Mouse (Mus musculus) adrenal gland, postnatal 36 days (tissue): ENCODE measurements around the gene Rhox4e. TPM values are rescaled to one million over a fixed set of nuclear protein-coding genes. Genes with fewer than 3 reads are reported as not detected.
"Not testable (repeated sequence)": the region's sequence is repeated elsewhere in the genome, so short reads cannot be mapped to it uniquely, and the experiment has no call there.

Experiments used
- DNase-seq, 2 experiments: peaks; one replicate each; pipeline ENCODE4 v3.0.0; 2021; ENCODE audit warnings: mixed read lengths in 1 of 2
- long read RNA-seq, 2 experiments: library from polyadenylated mRNA; stranded (forward); transcript quantifications; one replicate each; pipeline ENCODE4 v2.0.0; 2021; ENCODE audit warnings: borderline sequencing depth in 2 of 2
- total RNA-seq, 2 experiments: library from RNA; stranded (reverse); gene quantifications; 2 replicates each; pipeline ENCODE4 v1.2.3; 2021

Rhox4e gene
- not detected for total RNA-seq
- long read RNA-seq, experiment 1, result 0 reads
- long read RNA-seq, experiment 2, result 0 reads

DNA sequence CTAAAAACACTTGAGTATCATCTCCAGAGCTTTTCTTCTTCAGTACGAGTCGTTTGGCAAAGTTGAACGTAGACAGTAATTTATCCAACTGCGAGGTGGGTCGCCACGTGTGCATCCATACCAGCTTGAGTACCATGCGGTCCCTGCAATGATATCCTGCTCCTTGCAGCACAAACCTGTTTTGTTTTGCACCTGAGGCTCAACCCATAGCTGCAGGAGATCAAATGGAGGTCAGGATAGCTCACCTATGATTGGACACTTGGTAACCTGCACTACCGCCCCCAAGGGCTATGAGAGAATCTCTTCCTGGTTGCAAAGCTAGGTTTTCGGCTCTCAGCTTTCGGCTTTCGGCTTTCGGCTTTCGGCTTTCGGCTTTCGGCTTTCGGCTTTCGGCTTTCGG, at the start of gene Rhox4e:
Gene Rhox4e (plus strand): TSS at position 301 of the 400 bp plus-strand sequence.
- DNase-seq, result not testable (repeated sequence)

DNA sequence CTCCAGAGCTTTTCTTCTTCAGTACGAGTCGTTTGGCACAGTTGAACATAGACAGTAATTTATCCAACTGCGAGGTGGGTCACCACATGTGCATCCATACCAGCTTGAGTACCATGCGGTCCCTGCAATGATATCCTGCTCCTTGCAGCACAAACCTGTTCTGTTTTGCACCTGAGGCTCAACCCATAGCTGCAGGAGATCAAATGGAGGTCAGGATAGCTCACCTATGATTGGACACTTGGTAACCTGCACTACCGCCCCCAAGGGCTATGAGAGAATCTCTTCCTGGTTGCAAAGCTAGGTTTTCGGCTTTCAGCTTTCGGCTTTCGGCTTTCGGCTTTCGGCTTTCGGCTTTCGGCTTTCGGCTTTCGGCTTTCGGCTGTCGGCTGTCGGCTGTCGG, 43.2 kb upstream of the Rhox4e start, which contains the start of gene Rhox4d:
Gene Rhox4d (plus strand): TSS at position 301 of the 400 bp plus-strand sequence.
- not testable (repeated sequence) for DNase-seq

DNA sequence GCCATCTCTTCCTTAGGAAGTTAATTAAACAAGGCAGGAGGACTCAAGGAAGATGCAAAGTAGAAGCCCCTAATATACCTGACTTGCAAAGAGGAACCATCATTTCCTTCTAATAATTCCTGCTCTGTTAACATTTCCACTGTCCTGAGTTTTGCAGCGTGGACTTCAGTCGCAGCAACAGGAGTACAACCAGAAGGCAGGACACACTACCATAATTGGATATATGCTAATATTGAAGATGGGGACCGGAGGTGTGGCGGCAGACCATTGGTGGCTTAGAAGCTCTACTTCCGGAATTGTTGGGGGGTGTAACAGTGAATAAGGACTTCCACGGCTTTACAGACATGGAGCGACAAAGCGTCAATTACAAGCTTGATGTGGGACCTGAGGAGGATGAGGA, 27.1 kb upstream of the Rhox4e start, which contains the start of gene Rhox2e:
Gene Rhox2e (plus strand): TSS at position 301 of the 400 bp plus-strand sequence.
- DNase-seq, result not testable (repeated sequence)

DNA sequence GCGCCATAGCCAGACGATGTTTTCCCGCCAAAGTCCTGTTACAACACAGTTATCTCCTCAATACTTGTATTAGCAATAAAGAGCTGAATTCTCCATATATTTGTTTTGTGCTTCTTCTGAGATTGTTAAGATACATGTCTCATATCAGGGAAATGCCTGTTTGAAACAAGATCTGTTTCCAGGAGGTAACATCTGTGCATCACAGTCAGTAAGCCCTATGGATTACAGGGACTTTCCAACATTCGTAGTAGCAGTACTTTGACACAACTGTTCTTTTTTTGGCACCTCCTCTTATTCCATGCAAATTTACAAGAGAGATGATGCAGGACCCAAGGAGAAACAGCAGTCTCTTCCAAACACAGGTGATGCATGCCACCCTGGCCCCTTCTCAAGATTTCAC, 15.5 kb upstream of the Rhox4e start, which contains the start of gene Rhox3e:
Gene Rhox3e (plus strand): TSS at position 301 of the 400 bp plus-strand sequence.
- DNase-seq, result not testable (repeated sequence)

DNA sequence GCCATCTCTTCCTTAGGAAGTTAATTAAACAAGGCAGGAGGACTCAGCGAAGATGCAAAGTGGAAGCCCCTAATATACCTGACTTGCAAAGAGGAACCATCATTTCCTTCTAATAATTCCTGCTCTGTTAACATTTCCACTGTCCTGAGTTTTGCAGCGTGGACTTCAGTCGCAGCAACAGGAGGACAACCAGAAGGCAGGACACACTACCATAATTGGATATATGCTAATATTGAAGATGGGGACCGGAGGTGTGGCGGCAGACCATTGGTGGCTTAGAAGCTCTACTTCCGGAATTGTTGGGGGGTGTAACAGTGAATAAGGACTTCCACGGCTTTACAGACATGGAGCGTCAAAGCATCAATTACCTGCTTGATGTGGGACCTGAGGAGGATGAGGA, 13.9 kb downstream of the Rhox4e start, which contains the start of gene Rhox2f:
Gene Rhox2f (plus strand): TSS at position 301 of the 400 bp plus-strand sequence.
- DNase-seq, result not testable (repeated sequence)

DNA sequence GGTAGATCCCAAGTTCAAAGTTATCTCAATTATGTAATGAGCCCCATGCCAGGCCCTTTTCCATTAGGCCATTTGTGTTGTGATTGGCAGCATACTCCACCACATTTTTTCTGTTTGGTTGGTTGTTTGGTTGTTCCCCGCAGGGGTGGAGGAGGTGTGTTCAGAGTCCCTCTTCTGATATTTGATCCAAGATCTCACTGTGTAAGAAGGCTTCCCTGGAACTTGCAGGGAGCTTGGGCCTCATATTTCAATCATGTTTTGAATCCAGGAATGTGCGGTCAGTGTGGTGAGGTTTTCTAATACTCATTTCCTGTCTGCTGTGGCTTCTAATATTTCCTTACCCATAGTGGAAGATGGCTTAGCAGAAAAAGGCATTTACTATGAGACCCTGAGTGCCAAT, 15.4 kb downstream of the Rhox4e start:
- DNase-seq, result not testable (repeated sequence)

DNA sequence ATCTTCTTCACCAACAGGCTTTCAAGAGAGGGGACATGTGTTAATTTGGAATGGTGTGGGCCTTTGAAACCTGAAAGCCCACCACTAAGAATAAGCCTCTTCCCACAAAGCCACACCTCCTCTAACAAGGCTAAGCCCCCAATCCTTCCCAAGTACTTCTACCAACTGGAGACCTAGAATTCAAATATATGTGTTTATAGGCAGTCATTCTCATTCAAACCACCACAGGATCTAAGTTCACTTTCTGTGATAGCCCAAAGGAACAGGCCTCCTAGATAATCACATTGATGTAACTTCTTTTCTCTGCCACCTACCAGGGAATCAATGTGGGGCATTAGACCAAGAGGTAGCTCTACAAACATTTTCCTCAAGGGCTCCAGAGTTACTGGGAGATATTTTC, 23.5 kb downstream of the Rhox4e start, which contains the start of gene Rhox3f:
Gene Rhox3f (plus strand): TSS at position 301 of the 400 bp plus-strand sequence.
- not testable (repeated sequence) for DNase-seq

DNA sequence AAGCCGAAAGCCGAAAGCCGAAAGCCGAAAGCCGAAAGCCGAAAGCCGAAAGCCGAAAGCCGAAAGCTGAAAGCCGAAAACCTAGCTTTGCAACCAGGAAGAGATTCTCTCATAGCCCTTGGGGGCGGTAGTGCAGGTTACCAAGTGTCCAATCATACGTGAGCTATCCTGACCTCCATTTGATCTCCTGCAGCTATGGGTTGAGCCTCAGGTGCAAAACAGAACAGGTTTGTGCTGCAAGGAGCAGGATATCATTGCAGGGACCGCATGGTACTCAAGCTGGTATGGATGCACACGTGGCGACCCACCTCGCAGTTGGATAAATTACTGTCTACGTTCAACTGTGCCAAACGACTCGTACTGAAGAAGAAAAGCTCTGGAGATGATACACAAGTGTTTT, 50.4 kb downstream of the Rhox4e start, which contains the start of gene Rhox4f:
Gene Rhox4f (minus strand): TSS at position 101 of the 400 bp plus-strand sequence.
- not testable (repeated sequence) for DNase-seq

Other genes with a start within 250 kb of the Rhox4e start
- gene Rhox3a2, start 177.4 kb upstream of the Rhox4e start, total RNA-seq, result not detected
- not detected for gene Rhox4a2, start 166.6 kb upstream of the Rhox4e start, total RNA-seq
- gene Rhox2b, start 145.3 kb upstream of the Rhox4e start, total RNA-seq, result not detected
- not detected for gene Rhox4b, start 124.9 kb upstream of the Rhox4e start, total RNA-seq
- not detected for gene Rhox2c, start 103.7 kb upstream of the Rhox4e start, total RNA-seq
- gene Rhox3c, start 98.8 kb upstream of the Rhox4e start, total RNA-seq, result not detected
- gene Rhox4c, start 77.1 kb upstream of the Rhox4e start, total RNA-seq, result not detected
- not detected for gene Rhox2d, start 64.0 kb upstream of the Rhox4e start, total RNA-seq
- gene Rhox4d, start 43.1 kb upstream of the Rhox4e start, total RNA-seq, result not detected
- gene Rhox2e, start 27.0 kb upstream of the Rhox4e start, total RNA-seq, result not detected
- not detected for gene Rhox3e, start 15.4 kb upstream of the Rhox4e start, total RNA-seq
- gene Rhox2f, start 14.0 kb downstream of the Rhox4e start, total RNA-seq, result not detected
- not detected for gene Rhox3f, start 23.6 kb downstream of the Rhox4e start, total RNA-seq
- not detected for gene Rhox4f, start 50.3 kb downstream of the Rhox4e start, total RNA-seq
- not detected for gene Rhox3g, start 71.2 kb downstream of the Rhox4e start, total RNA-seq
- gene Rhox2g, start 86.1 kb downstream of the Rhox4e start, total RNA-seq, result not detected
- gene Rhox4g, start 93.9 kb downstream of the Rhox4e start, total RNA-seq, result not detected
- not detected for gene Rhox3h, start 111.4 kb downstream of the Rhox4e start, total RNA-seq
- gene Rhox2h, start 115.9 kb downstream of the Rhox4e start, total RNA-seq, result not detected
- gene Rhox5, start 247.4 kb downstream of the Rhox4e start, total RNA-seq, result not detected